Mouse (Mus musculus) intestine, embryonic 14.5 days (tissue): ENCODE measurements around the gene Ndufa13. TPM values are rescaled to one million over a fixed set of nuclear protein-coding genes. Genes with fewer than 3 reads are reported as not detected.

Experiments used
- ATAC-seq: fragments of 200-750 bp; cut with Nextera tagmentation; replicated peaks from 2 replicates; pipeline ENCODE4 v1.8.0; 2017; ENCODE audit warnings: low read depth, moderate number of reproducible peaks, moderate TSS enrichment, moderate library complexity; ENCODE audit not compliant: low FRiP score, low TSS enrichment
- DNase-seq: peaks from one replicate; pipeline ENCODE4 v3.0.0-alpha.2; 2018; ENCODE audit warnings: low spot score
- H3K27ac ChIP-seq: fragments of 300-500 bp; sonication (generic); 2 replicates; pipeline ENCODE4 v1.5.1; 2014; ENCODE audit warnings: low read depth, mild to moderate bottlenecking, control low read depth
- H3K27me3 ChIP-seq: fragments of 300-500 bp; sonication (generic); replicated peaks from 2 replicates; pipeline ENCODE4 v1.6.1; 2014; ENCODE audit warnings: low read length, control low read depth; ENCODE audit not compliant: control insufficient read depth, insufficient read depth
- H3K36me3 ChIP-seq: fragments of 300-500 bp; sonication (generic); 2 replicates; pipeline ENCODE4 v1.6.1; 2014; ENCODE audit warnings: low read length, control low read depth; ENCODE audit not compliant: control insufficient read depth, insufficient read depth
- H3K4me1 ChIP-seq: fragments of 300-500 bp; sonication (generic); replicated peaks from 2 replicates; pipeline ENCODE4 v1.6.1; 2014; ENCODE audit warnings: low read length, control low read depth, mixed read lengths; ENCODE audit not compliant: control insufficient read depth, insufficient read depth
- H3K4me2 ChIP-seq: fragments of 300-500 bp; sonication (generic); 2 replicates; pipeline ENCODE4 v1.6.1; 2014; ENCODE audit warnings: low read length
- H3K4me3 ChIP-seq: fragments of 300-500 bp; sonication (generic); 2 replicates; pipeline ENCODE4 v1.5.1; 2014; ENCODE audit warnings: low read depth, low read length, control low read depth, mixed read lengths
- H3K9ac ChIP-seq: fragments of 300-500 bp; sonication (generic); 2 replicates; pipeline ENCODE4 v1.6.1; 2014; ENCODE audit warnings: mild to moderate bottlenecking, low read length
- H3K9me3 ChIP-seq: fragments of 300-500 bp; sonication (generic); 2 replicates; pipeline ENCODE4 v1.6.1; 2016; ENCODE audit warnings: low read length, control low read depth; ENCODE audit not compliant: control insufficient read depth
- WGBS: fragments of 180-500 bp; shearing (Covaris S2); extraction: QIAGEN DNeasy Blood & Tissue Kit; methylation state at CpG from one replicate; pipeline ENCODE4 v1.1.7; 2014; 5-methylcytosine and 5-hydroxymethylcytosine counted together
- polyA plus RNA-seq: library from polyadenylated mRNA; unstranded; fragments of >200 nt; fragmentation: Nextera tagmentation; extraction: Ambion mirVana; gene quantifications from 2 replicates; pipeline ENCODE4 v1.2.1, GENCODE M21; 2014

Ndufa13 gene
- polyA plus RNA-seq, 1 experiment from 2014 or later = 222 TPM

GRCm38 (mm10) chr8:69915748-69916147 is 13.4 kb upstream of the Ndufa13 start:
- no peak overlapping the region for H3K4me2 ChIP-seq
- no peak overlapping the region for H3K9ac ChIP-seq
- ATAC-seq (no peak), DNase-seq (no peak)
- no peak overlapping the region for H3K27ac ChIP-seq
- 40% methylated on average over 5 of the region's 5 CpGs for WGBS
- peaks cover 5% of the 10 kb centered on the region for H3K4me1 ChIP-seq
- H3K36me3 ChIP-seq = peaks cover 69% of the 10 kb centered on the region
- no peaks in the 10 kb centered on the region for H3K27me3 ChIP-seq
- H3K4me3 ChIP-seq = no peak overlapping the region
- no peaks in the 10 kb centered on the region for H3K9me3 ChIP-seq

- Histone ChIP-seq H3K4me2 (no peak overlapping the region), H3K27me3 (no peaks in the 10 kb centered on the region), H3K9ac (no peak overlapping the region), H3K36me3 (peaks cover 81% of the 10 kb centered on the region), H3K4me3 (no peak overlapping the region), H3K9me3 (no peaks in the 10 kb centered on the region), H3K27ac (no peak overlapping the region), H3K4me1 (no peaks in the 10 kb centered on the region)
- DNase-seq (no peak), ATAC-seq (no peak)
- 89% methylated on average over 4 of the region's 4 CpGs for WGBS
These were observed 12.2 kb upstream of the Ndufa13 start for GRCm38 (mm10) chr8:69914526-69914925.

- H3K27me3 ChIP-seq = no peaks in the 10 kb centered on the region
- H3K36me3 ChIP-seq = peaks cover 100% of the 10 kb centered on the region
- no peak for ATAC-seq
- no peaks in the 10 kb centered on the region for H3K9me3 ChIP-seq
- H3K27ac ChIP-seq = no peak overlapping the region
- no peak overlapping the region for H3K4me3 ChIP-seq
- 88% methylated on average over 12 of the region's 12 CpGs for WGBS
- no peaks in the 10 kb centered on the region for H3K4me1 ChIP-seq
- no peak for DNase-seq
- no peak overlapping the region for H3K4me2 ChIP-seq
- no peak overlapping the region for H3K9ac ChIP-seq
These were observed 10.2 kb upstream of the Ndufa13 start for GRCm38 (mm10) chr8:69912478-69913074.

GRCm38 (mm10) chr8:69911917-69912316 is 9.6 kb upstream of the Ndufa13 start:
- Histone ChIP-seq H3K9ac (no peak overlapping the region), H3K27ac (no peak overlapping the region), H3K4me3 (no peak overlapping the region), H3K27me3 (no peaks in the 10 kb centered on the region), H3K4me2 (no peak overlapping the region), H3K9me3 (no peaks in the 10 kb centered on the region), H3K36me3 (peaks cover 94% of the 10 kb centered on the region), H3K4me1 (no peaks in the 10 kb centered on the region)
- ATAC-seq (no peak), DNase-seq (no peak)
- WGBS = 94% methylated on average over 13 of the region's 13 CpGs

- ATAC-seq (no peak), DNase-seq (no peak)
- no peak overlapping the region for H3K4me2 ChIP-seq
- no peaks in the 10 kb centered on the region for H3K27me3 ChIP-seq
- no peak overlapping the region for H3K27ac ChIP-seq
- peaks cover 46% of the 10 kb centered on the region for H3K36me3 ChIP-seq
- 88% methylated on average over 2 of the region's 2 CpGs for WGBS
- no peak overlapping the region for H3K9ac ChIP-seq
- H3K9me3 ChIP-seq = no peaks in the 10 kb centered on the region
- H3K4me3 ChIP-seq = no peak overlapping the region
- 0 out of 2 replicates have a peak, but pooled peaks cover 6% of the 10 kb centered on the region for H3K4me1 ChIP-seq
These were observed 4.7 kb upstream of the Ndufa13 start for GRCm38 (mm10) chr8:69907106-69907505.

GRCm38 (mm10) chr8:69906260-69906659 is 3.9 kb upstream of the Ndufa13 start:
- Histone ChIP-seq H3K4me3 (no peak overlapping the region), H3K9me3 (no peaks in the 10 kb centered on the region), H3K27ac (no peak overlapping the region), H3K4me2 (no peak overlapping the region), H3K4me1 (0 out of 2 replicates have a peak, but pooled peaks cover 10% of the 10 kb centered on the region), H3K9ac (no peak overlapping the region), H3K27me3 (no peaks in the 10 kb centered on the region), H3K36me3 (peaks cover 38% of the 10 kb centered on the region)
- no peak for DNase-seq
- WGBS = 81% methylated on average over 2 of the region's 2 CpGs
- no peak for ATAC-seq

GRCm38 (mm10) chr8:69904096-69904495 is 1.7 kb upstream of the Ndufa13 start:
- Histone ChIP-seq H3K27me3 (no peaks in the 10 kb centered on the region), H3K4me1 (peaks cover 22% of the 10 kb centered on the region; the same call in 1 of the 2 replicates), H3K9me3 (no peaks in the 10 kb centered on the region), H3K9ac (no peak overlapping the region), H3K4me3 (0 out of 2 replicates have a peak overlapping the region, but pooled peaks have one; percentile 64), H3K4me2 (peak overlapping the region; percentile 97), H3K36me3 (peaks cover 16% of the 10 kb centered on the region), H3K27ac (no peak overlapping the region)
- ATAC-seq (no peak), DNase-seq (no peak)
- WGBS = 76% methylated on average over 8 of the region's 8 CpGs

- Histone ChIP-seq H3K36me3 (peaks cover 12% of the 10 kb centered on the region), H3K27me3 (no peaks in the 10 kb centered on the region), H3K27ac (peak overlapping the region; percentile 72), H3K9me3 (no peaks in the 10 kb centered on the region), H3K4me2 (peak overlapping the region; percentile 97), H3K4me3 (peak overlapping the region; percentile 64), H3K9ac (peak overlapping the region; percentile 54), H3K4me1 (peaks cover 22% of the 10 kb centered on the region; the same call in 1 of the 2 replicates)
- DNase-seq (peak; percentile 96), ATAC-seq (peak; percentile 82)
- under 1% methylated on average over 45 of the region's 45 CpGs for WGBS
These were observed 745 bp upstream of the Ndufa13 start for GRCm38 (mm10) chr8:69903063-69903542.
